Mouse (Mus musculus) limb, embryonic 15.5 days (tissue): ENCODE data around the gene Cic. TPM values are rescaled to one million over a fixed set of nuclear protein-coding genes. Genes with fewer than 3 reads are reported as not detected.
A peak's percentile ranks its signal among the peaks of the same experiment; 100 is the strongest.

Experiments
- ATAC-seq: fragments of 200-750 bp; cut with Nextera tagmentation; 2 replicates; pipeline ENCODE4 v1.8.0; 2017; ENCODE audit warnings: low read depth, moderate TSS enrichment; ENCODE audit not compliant: insufficient number of reproducible peaks, low FRiP score, low TSS enrichment
- H3K27ac ChIP-seq: fragments of 300-500 bp; sonication (generic); 2 replicates; pipeline ENCODE4 v1.5.1; 2015; ENCODE audit warnings: moderate library complexity, mild to moderate bottlenecking, inconsistent platforms
- H3K27me3 ChIP-seq: fragments of 300-500 bp; sonication (generic); 2 replicates; pipeline ENCODE4 v1.6.1; 2015; ENCODE audit warnings: inconsistent platforms
- H3K36me3 ChIP-seq: fragments of 300-500 bp; sonication (generic); 2 replicates; pipeline ENCODE4 v1.6.1; 2015; ENCODE audit warnings: inconsistent platforms
- H3K4me1 ChIP-seq: fragments of 300-500 bp; sonication (generic); 2 replicates; pipeline ENCODE4 v1.6.1; 2015; ENCODE audit warnings: inconsistent platforms
- H3K4me2 ChIP-seq: fragments of 300-500 bp; sonication (generic); 2 replicates; pipeline ENCODE4 v1.6.1; 2015; ENCODE audit warnings: mild to moderate bottlenecking, inconsistent platforms
- H3K4me3 ChIP-seq: fragments of 300-500 bp; sonication (generic); 2 replicates; pipeline ENCODE4 v1.5.1; 2015; ENCODE audit warnings: mild to moderate bottlenecking, inconsistent platforms
- H3K9ac ChIP-seq: fragments of 300-500 bp; sonication (generic); 2 replicates; pipeline ENCODE4 v1.6.1; 2015; ENCODE audit warnings: inconsistent platforms
- H3K9me3 ChIP-seq: fragments of 300-500 bp; sonication (generic); 2 replicates; pipeline ENCODE4 v1.6.1; 2016; ENCODE audit warnings: inconsistent platforms
- WGBS: fragments of 180-500 bp; shearing (Covaris S2); methylation state at CpG from one replicate; pipeline ENCODE4 v1.1.7; 2015; 5-methylcytosine and 5-hydroxymethylcytosine counted together
- polyA plus RNA-seq: library from polyadenylated mRNA; unstranded; fragments of >200 nt; fragmentation: Nextera tagmentation; extraction: Ambion mirVana; gene quantifications from 2 replicates; pipeline ENCODE4 v1.2.1, GENCODE M21; 2015

Gene Cic
- polyA plus RNA-seq, 1 experiment from 2014 or later: 40.3 TPM

- Histone ChIP-seq H3K4me3 (peak overlapping the region; percentile 78), H3K9ac (peak overlapping the region; percentile 61), H3K9me3 (no peaks in the 10 kb centered on the region), H3K4me2 (peak overlapping the region; percentile 78), H3K4me1 (peaks cover 62% of the 10 kb centered on the region), H3K27me3 (no peaks in the 10 kb centered on the region), H3K27ac (peak overlapping the region; percentile 100), H3K36me3 (peaks cover 25% of the 10 kb centered on the region)
- under 1% methylated on average over 64 of the region's 108 CpGs for WGBS
- peak; percentile 71 for ATAC-seq
Measured at GRCm38 (mm10) chr7:25281734-25282601, 14.5 kb downstream of the Cic start.

- peak overlapping the region; percentile 78 for H3K4me3 ChIP-seq
- WGBS: under 1% methylated on average over 28 of the region's 36 CpGs
- no peaks in the 10 kb centered on the region for H3K27me3 ChIP-seq
- peaks cover 33% of the 10 kb centered on the region for H3K36me3 ChIP-seq
- H3K9me3 ChIP-seq: no peaks in the 10 kb centered on the region
- H3K27ac ChIP-seq: peak overlapping the region; percentile 100
- H3K4me1 ChIP-seq: peaks cover 54% of the 10 kb centered on the region
- no peak for ATAC-seq
- H3K4me2 ChIP-seq: peak overlapping the region; percentile 78
- H3K9ac ChIP-seq: peak overlapping the region; percentile 61
Measured at GRCm38 (mm10) chr7:25282731-25283211, 15.3 kb downstream of the Cic start.

GRCm38 (mm10) chr7:25283637-25284036 lies 16.1 kb downstream of the Cic start:
- H3K4me1 ChIP-seq: peaks cover 57% of the 10 kb centered on the region
- no peaks in the 10 kb centered on the region for H3K9me3 ChIP-seq
- peak overlapping the region; percentile 100 for H3K27ac ChIP-seq
- 10% methylated on average over 5 of the region's 5 CpGs for WGBS
- H3K4me2 ChIP-seq: peak overlapping the region; percentile 78
- H3K9ac ChIP-seq: peak overlapping the region; percentile 61
- H3K4me3 ChIP-seq: peak overlapping the region; percentile 78
- peaks cover 41% of the 10 kb centered on the region for H3K36me3 ChIP-seq
- ATAC-seq: no peak
- H3K27me3 ChIP-seq: no peaks in the 10 kb centered on the region

DNA sequence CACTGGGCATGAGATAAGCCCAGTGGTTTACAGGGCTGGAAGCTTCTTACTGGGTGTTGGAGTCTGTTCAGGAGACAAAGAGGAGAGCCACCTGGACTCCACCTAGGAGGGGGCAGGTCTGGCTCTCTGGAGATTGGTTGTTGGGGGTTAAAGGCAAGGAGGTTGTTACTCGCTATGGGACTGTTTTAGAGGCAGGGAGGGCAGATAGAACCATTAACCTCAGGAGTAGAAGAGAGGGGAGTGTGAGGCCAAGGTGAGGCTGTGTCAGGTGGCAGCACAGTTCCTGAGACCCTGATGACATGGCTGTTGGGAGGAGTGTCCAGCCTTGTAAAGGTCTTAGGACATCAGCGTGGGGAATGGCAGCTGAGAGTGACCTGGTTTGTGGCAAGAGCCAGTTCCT lies 16.7 kb downstream of the Cic start:
- H3K4me2 ChIP-seq: peak overlapping the region; percentile 78
- H3K27me3 ChIP-seq: no peaks in the 10 kb centered on the region
- H3K4me3 ChIP-seq: peak overlapping the region; percentile 78
- WGBS: 46% methylated on average over 2 of the region's 2 CpGs
- peaks cover 57% of the 10 kb centered on the region for H3K4me1 ChIP-seq
- H3K36me3 ChIP-seq: peaks cover 47% of the 10 kb centered on the region
- ATAC-seq: no peak
- H3K27ac ChIP-seq: peak overlapping the region; percentile 100; the same call in 1 of the 2 replicates
- H3K9ac ChIP-seq: peak overlapping the region; percentile 61
- no peaks in the 10 kb centered on the region for H3K9me3 ChIP-seq

DNA sequence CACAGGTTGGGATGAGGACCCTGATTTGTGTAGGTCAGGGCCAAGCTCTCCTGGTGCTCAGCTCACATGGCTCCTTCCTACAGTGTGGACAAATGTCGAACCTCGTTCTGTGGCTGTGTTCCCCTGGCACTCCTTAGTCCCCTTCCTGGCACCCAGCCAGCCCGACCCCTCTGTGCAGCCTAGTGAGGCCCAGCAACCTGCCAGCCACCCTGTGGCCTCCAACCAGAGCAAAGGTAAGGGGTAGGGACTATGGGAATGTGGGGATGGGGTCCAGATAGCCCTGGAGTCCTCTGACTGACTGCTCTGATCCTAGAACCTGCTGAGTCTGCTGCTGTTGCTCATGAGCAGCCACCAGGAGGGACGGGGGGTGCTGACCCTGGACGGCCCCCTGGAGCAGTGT lies 17.3 kb downstream of the Cic start:
- Histone ChIP-seq H3K36me3 (peaks cover 52% of the 10 kb centered on the region), H3K9me3 (no peaks in the 10 kb centered on the region), H3K4me2 (0 out of 2 replicates have a peak overlapping the region, but pooled peaks have one; percentile 78), H3K27ac (peak overlapping the region; percentile 30; the same call in 1 of the 2 replicates), H3K4me1 (peaks cover 53% of the 10 kb centered on the region), H3K9ac (no peak overlapping the region), H3K27me3 (no peaks in the 10 kb centered on the region), H3K4me3 (peak overlapping the region; percentile 78)
- no peak for ATAC-seq
- 69% methylated on average over 5 of the region's 5 CpGs for WGBS

GRCm38 (mm10) chr7:25285511-25286238 lies 18.2 kb downstream of the Cic start:
- H3K36me3 ChIP-seq: peaks cover 62% of the 10 kb centered on the region
- WGBS: 89% methylated on average over 20 of the region's 20 CpGs
- H3K27me3 ChIP-seq: no peaks in the 10 kb centered on the region
- H3K4me2 ChIP-seq: no peak overlapping the region
- H3K27ac ChIP-seq: no peak overlapping the region
- no peaks in the 10 kb centered on the region for H3K9me3 ChIP-seq
- no peak for ATAC-seq
- peaks cover 48% of the 10 kb centered on the region for H3K4me1 ChIP-seq
- H3K4me3 ChIP-seq: no peak overlapping the region
- no peak overlapping the region for H3K9ac ChIP-seq

GRCm38 (mm10) chr7:25286989-25287388 lies 19.5 kb downstream of the Cic start:
- Histone ChIP-seq H3K4me1 (peaks cover 47% of the 10 kb centered on the region), H3K4me3 (no peak overlapping the region), H3K9me3 (no peaks in the 10 kb centered on the region), H3K36me3 (peaks cover 75% of the 10 kb centered on the region), H3K4me2 (no peak overlapping the region), H3K9ac (no peak overlapping the region), H3K27ac (no peak overlapping the region), H3K27me3 (no peaks in the 10 kb centered on the region)
- ATAC-seq: no peak
- 82% methylated on average over 8 of the region's 8 CpGs for WGBS

GRCm38 (mm10) chr7:25288011-25288410 lies 20.5 kb downstream of the Cic start:
- Histone ChIP-seq H3K4me1 (peaks cover 54% of the 10 kb centered on the region), H3K27ac (no peak overlapping the region), H3K9me3 (no peaks in the 10 kb centered on the region), H3K4me2 (no peak overlapping the region), H3K27me3 (no peaks in the 10 kb centered on the region), H3K9ac (no peak overlapping the region), H3K4me3 (no peak overlapping the region), H3K36me3 (peaks cover 85% of the 10 kb centered on the region)
- ATAC-seq: no peak
- WGBS: 89% methylated on average over 12 of the region's 12 CpGs

DNA sequence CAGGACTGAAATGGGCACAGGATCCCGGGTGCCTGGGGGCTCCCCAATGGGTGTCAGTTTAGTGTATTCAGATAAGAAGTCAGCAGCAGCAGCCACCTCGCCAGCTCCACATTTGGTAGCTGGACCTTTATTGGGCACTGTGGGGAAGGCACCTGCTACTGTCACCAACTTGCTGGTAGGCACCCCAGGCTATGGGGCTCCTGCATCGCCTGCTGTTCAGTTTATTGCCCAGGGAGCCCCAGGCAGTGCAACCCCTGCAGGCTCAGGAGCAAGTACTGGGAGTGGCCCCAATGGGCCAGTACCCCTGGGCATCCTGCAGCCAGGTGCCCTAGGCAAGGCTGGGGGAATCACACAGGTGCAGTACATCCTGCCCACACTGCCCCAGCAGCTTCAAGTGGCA lies 21.2 kb downstream of the Cic start:
- H3K27ac ChIP-seq: no peak overlapping the region
- H3K36me3 ChIP-seq: peaks cover 92% of the 10 kb centered on the region
- no peak overlapping the region for H3K4me2 ChIP-seq
- H3K9ac ChIP-seq: no peak overlapping the region
- no peaks in the 10 kb centered on the region for H3K27me3 ChIP-seq
- no peak for ATAC-seq
- no peaks in the 10 kb centered on the region for H3K9me3 ChIP-seq
- H3K4me3 ChIP-seq: no peak overlapping the region
- peaks cover 51% of the 10 kb centered on the region for H3K4me1 ChIP-seq
- 91% methylated on average over 3 of the region's 3 CpGs for WGBS

DNA sequence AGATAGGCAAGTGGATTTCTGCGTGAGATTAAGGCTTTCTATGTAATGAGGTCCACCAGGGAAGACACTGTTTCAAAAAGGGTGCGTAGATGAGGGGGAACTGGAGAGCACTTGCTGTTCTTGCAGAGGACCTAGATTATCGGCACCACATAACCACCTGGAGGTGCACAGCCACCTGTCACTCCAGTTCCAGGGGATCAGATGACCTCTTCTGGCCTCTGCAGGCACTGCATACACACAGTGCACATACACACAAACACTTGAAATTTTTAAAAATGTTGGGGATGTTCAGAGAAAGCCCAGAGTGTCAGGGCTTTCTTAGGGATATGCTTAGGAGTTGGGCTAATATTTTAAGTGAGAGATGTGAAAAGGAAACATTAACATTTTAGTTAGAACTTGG lies 22.4 kb downstream of the Cic start:
- H3K9me3 ChIP-seq: no peaks in the 10 kb centered on the region
- peaks cover 99% of the 10 kb centered on the region for H3K36me3 ChIP-seq
- no peak overlapping the region for H3K27ac ChIP-seq
- H3K4me2 ChIP-seq: no peak overlapping the region
- 92% methylated on average over 3 of the region's 3 CpGs for WGBS
- no peak overlapping the region for H3K9ac ChIP-seq
- no peak overlapping the region for H3K4me3 ChIP-seq
- no peaks in the 10 kb centered on the region for H3K27me3 ChIP-seq
- H3K4me1 ChIP-seq: peaks cover 38% of the 10 kb centered on the region
- no peak for ATAC-seq

DNA sequence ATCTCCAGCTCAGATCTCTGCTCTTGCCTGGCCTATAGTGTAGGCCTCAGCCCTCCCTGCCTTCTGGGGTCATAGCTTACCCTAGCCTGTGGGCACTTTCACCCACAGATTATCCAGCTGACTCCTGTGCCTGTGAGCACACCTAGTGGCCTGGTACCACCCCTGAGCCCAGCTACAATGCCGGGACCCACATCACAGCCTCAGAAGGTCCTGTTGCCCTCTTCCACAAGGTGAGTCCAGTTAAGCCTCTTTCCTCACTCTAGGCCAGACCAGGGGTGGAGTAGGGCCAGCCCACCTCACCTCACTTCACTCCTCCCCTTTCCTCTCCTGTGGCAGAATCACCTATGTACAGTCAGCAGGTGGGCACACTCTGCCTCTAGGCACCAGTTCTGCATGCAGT lies 23.0 kb downstream of the Cic start:
- Histone ChIP-seq H3K9ac (no peak overlapping the region), H3K27me3 (no peaks in the 10 kb centered on the region), H3K4me1 (peaks cover 34% of the 10 kb centered on the region), H3K36me3 (peaks cover 99% of the 10 kb centered on the region), H3K4me2 (no peak overlapping the region), H3K4me3 (no peak overlapping the region), H3K9me3 (no peaks in the 10 kb centered on the region), H3K27ac (0 out of 2 replicates have a peak overlapping the region, but pooled peaks have one; percentile 61)
- no peak for ATAC-seq
- WGBS: 92% methylated on average over 1 of the region's 1 CpGs

DNA sequence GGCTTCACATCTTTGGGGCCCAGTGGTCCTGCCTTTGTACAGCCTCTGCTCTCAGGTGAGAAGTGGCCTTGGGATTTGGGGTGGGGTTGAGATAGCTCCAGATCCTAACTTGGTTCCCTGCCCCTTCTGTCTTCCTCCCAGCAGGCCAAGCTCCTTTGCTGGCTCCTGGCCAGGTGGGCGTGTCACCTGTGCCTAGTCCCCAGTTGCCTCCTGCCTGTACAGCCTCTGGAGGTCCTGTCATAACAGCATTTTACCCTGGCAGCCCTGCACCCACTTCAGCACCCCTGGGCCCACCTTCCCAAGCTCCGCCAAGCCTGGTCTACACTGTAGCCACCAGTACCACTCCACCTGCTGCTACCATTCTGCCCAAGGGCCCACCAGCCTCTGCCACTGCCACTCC lies 23.4 kb downstream of the Cic start:
- peaks cover 99% of the 10 kb centered on the region for H3K36me3 ChIP-seq
- no peak overlapping the region for H3K9ac ChIP-seq
- H3K4me3 ChIP-seq: no peak overlapping the region
- H3K4me1 ChIP-seq: peaks cover 32% of the 10 kb centered on the region
- peak overlapping the region; percentile 61; the same call in 1 of the 2 replicates for H3K27ac ChIP-seq
- no peaks in the 10 kb centered on the region for H3K27me3 ChIP-seq
- H3K4me2 ChIP-seq: no peak overlapping the region
- ATAC-seq: no peak
- no peaks in the 10 kb centered on the region for H3K9me3 ChIP-seq
- WGBS: 83% methylated on average over 2 of the region's 2 CpGs
